Mouse (Mus musculus) neural tube, postnatal 0 days (tissue): ENCODE data around the gene Tbxa2r. TPM values are rescaled to one million over a fixed set of nuclear protein-coding genes. Genes with fewer than 3 reads are reported as not detected.

Source experiments
- polyA plus RNA-seq: library from polyadenylated mRNA; unstranded; fragments of >200 nt; fragmentation: Nextera tagmentation; extraction: Ambion mirVana; gene quantifications from 2 replicates; pipeline ENCODE4 v1.2.1, GENCODE M21; 2015

Tbxa2r gene
- 5.2 and 5.5 TPM in 2 replicates for polyA plus RNA-seq

DNA sequence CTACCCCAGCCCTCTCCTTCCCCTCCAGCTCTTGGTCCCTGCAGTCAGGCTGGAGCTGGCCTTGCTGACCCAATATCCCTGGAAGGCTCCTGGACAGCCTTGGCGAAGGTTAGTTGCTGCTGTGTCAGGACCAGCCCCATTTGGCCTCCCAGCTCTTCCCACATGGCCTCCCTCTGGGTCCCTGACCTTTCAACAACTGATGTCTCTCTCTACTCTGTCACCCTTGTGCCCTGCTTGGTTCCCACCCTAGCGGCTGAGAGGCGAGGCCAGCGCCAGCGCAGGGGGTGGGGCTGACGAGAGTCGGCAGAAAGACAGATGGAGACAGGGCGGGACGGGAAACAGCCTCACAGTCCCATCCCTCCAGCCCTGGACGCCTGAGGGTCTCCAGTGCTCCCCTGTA is at the start of gene Tbxa2r:
Gene Tbxa2r (plus strand): TSS at position 346 of the 400 bp plus-strand sequence.

DNA sequence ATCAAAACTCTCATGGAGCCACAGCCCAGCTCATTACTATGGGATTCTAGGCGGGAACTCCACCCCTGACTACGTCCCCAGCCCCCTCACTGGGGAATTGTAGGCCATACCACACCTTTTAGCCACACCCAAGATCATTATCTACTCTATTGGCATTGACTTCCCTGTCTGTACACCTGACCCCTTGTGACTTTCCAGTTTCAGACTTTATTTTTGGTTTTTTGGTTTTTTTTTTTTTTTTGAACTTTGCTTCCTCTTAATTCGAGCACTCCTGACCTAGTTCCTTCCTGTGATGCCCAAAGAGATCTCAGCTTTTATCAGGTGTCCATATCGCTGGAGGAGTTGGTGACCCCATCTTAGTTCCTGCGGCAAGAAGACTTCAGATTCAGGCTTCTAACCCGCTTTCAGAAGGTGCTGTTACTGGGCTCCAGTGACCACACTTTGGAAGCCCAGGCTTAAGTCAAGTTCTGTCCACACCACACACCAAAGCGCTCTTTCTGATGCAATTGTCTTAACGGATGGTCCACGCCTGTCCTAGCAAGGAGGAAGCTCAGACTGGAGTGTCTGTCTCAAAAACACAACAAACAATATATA is 36.9 kb upstream of the Tbxa2r start, which contains the start of gene Tjp3:
Gene Tjp3 (minus strand): TSS at position 71 of the 594 bp plus-strand sequence.

DNA sequence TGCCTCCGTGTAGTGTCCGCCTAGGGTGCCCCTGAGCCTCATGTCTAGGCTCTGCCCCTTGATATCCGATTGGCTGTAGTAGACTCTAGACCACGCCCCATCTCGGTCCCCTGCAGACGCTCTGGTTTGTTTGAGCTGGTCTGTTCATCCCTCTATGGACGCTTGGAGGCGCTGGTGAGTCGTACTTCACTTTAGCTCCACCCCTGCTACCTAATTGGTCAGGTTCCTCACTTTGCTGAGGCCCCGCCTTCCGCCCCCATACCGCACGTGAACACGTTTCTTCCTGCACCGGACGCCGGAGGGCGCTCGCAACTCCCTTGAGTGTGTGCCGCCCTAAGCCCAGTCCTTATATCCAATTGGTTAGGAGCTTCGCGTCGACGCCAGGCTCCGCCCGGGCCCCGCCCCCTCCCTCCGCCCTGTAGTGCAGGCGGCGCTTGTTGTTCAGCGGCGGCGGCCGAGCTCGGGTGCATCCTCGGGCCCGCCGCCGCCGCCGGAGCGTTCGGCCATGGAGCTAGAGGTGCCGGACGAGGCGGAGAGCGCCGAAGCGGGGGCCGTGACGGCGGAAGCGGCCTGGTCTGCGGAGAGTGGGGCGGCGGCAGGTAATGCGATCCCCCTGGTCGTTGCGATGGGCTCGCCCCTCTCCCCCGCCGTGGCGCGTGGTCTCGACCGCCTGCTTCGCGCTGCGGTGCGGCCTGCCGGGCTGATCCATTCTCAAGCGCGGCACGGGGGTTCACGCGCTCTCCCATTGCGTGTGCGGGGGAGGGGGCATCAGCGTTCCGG is 35.8 kb upstream of the Tbxa2r start, which contains the start of gene Pip5k1c:
Gene Pip5k1c (plus strand): TSS at position 410 of the 780 bp plus-strand sequence.

DNA sequence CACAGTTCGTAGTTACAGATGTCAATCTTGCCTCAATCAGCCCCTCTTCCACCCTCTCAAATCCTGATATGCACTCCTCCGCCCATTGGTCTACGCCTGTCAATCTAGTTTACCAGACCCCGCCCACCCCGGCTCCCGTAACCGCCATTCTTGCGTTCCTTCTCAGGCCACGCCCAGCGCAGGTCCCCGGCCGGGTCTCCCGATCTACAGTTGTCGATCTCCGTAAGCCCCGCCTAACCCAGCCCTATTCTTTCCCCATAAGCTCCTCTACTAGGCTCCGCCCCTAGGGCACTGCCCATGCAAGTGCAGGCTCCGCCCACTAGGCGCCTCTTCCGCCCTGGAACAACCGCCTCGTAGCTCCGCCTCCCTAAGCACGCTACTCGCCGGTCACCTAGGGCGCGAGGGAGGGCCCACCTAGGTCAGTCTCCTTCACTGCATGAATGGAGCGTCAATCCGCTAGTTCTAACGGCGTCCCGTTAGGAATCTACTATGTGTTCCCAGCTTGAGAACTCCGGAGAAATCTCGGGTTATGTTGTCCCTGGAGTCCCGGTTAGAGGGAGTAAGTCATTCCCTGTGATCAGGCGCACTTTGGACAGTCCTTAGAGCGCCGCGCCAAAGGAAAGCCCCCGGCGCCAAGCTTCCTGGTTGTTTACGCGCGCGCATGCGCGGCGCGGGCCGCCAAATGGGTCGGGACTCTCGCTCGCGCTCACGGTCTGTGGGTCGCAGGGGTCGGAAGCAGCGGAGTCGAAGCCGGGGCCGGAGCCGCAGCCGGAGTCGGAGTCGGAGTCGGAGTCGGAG is 7.8 kb upstream of the Tbxa2r start, which contains the start of gene Cactin:
Gene Cactin (plus strand): TSS at position 554 of the 798 bp plus-strand sequence.

GRCm38 (mm10) chr10:81342686-81343505 is 14.4 kb downstream of the Tbxa2r start, which contains the start of gene Gipc3:
TSS of gene Gipc3 (minus strand) at chr10:81343266.

GRCm38 (mm10) chr10:81350351-81351063 is 22.0 kb downstream of the Tbxa2r start, which contains the start of gene Hmg20b:
TSS of gene Hmg20b (minus strand) at chr10:81350480.

GRCm38 (mm10) chr10:81356991-81357844 is 28.7 kb downstream of the Tbxa2r start, which contains the start of gene Mfsd12:
TSS of gene Mfsd12 (plus strand) at chr10:81357491.

GRCm38 (mm10) chr10:81365672-81366476 is 37.3 kb downstream of the Tbxa2r start, which contains the start of gene 4930404N11Rik:
TSS of gene 4930404N11Rik (minus strand) at chr10:81365816.

GRCm38 (mm10) chr10:81377793-81378552 is 49.4 kb downstream of the Tbxa2r start, which contains the start of gene Fzr1:
TSS of gene Fzr1 (minus strand) at chr10:81378516.

DNA sequence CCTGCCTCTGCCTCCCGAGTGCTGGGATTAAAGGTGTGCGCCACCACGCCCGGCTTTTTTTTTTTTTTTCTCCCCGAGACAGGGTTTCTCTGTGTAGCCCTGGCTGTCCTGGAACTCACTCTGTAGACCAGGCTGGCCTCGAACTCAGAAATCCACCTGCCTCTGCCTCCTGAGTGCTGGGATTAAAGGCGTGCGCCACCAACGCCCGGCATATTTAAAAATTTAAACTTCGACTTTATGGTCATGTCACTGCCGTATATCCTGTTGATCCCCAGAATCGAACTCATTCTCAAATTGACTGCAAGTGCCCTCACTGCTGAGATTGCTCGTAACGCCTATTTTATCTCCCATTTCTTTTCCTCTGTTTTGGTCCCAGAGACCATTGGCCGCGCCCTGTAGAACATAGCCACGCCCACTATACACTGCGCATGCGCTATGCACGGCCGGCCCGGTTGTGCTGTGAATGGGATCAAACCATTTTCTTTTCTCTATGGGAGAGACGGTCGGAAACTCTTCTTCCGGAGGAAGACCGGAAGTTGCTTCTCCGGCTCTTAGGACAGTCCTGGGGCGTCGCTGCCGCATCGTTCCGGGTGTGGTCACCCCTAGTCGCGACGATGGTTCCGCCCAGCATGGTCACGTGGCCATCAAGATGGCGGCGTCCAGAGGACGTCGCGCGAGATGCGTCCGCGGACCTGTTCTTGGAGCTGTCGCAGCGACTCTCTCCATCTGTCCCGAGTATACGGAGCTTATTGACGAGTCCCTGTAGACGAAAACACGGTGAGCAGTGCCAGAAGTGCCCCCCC is 55.5 kb downstream of the Tbxa2r start, which contains the start of the genes Dohh and Gm48551:
Gene Dohh (plus strand): TSS at position 627 of the 803 bp plus-strand sequence.
Gene Gm48551 (plus strand): TSS at position 665 of the 803 bp plus-strand sequence.

Other genes starting within 250 kb of the Tbxa2r start
- 0.50 and 0.69 TPM in 2 replicates for gene Creb3l3, start 229.9 kb upstream of the Tbxa2r start, polyA plus RNA-seq
- gene Map2k2, start 222.8 kb upstream of the Tbxa2r start, polyA plus RNA-seq, result 208 and 228 TPM in 2 replicates
- gene Zbtb7a, start 193.5 kb upstream of the Tbxa2r start, polyA plus RNA-seq, result 19.7 and 21.3 TPM in 2 replicates
- gene Pias4, start 160.8 kb upstream of the Tbxa2r start, polyA plus RNA-seq, result 34.5 and 40.4 TPM in 2 replicates
- 404 and 449 TPM in 2 replicates for gene Eef2, start 152.1 kb upstream of the Tbxa2r start, polyA plus RNA-seq
- gene Dapk3, start 145.7 kb upstream of the Tbxa2r start, polyA plus RNA-seq, result 68.4 and 78.4 TPM in 2 replicates
- not detected in 2 replicates for gene 4930442H23Rik, start 144.9 kb upstream of the Tbxa2r start, polyA plus RNA-seq
- gene Nmrk2, start 126.7 kb upstream of the Tbxa2r start, polyA plus RNA-seq, result 0.11 and 0.13 TPM in 2 replicates
- 62.1 and 75.8 TPM in 2 replicates for gene Atcay, start 97.9 kb upstream of the Tbxa2r start, polyA plus RNA-seq
- 24.6 and 28.6 TPM in 2 replicates for gene Zfr2, start 95.6 kb upstream of the Tbxa2r start, polyA plus RNA-seq
- 69.6 and 88.6 TPM in 2 replicates for gene Matk, start 75.8 kb upstream of the Tbxa2r start, polyA plus RNA-seq
- 168 and 176 TPM in 2 replicates for gene Mrpl54, start 61.8 kb upstream of the Tbxa2r start, polyA plus RNA-seq
- 32.0 and 34.0 TPM in 2 replicates for gene Apba3, start 61.8 kb upstream of the Tbxa2r start, polyA plus RNA-seq
- gene Tjp3, start 37.1 kb upstream of the Tbxa2r start, polyA plus RNA-seq, result 1.5 and 2.4 TPM in 2 replicates
- gene Pip5k1c, start 35.8 kb upstream of the Tbxa2r start, polyA plus RNA-seq, result 101 and 122 TPM in 2 replicates
- 18.8 and 20.8 TPM in 2 replicates for gene Cactin, start 7.6 kb upstream of the Tbxa2r start, polyA plus RNA-seq
- 0.06 TPM in 1 of 2 replicates, not detected in the other for gene Gipc3, start 14.5 kb downstream of the Tbxa2r start, polyA plus RNA-seq
- gene Hmg20b, start 21.7 kb downstream of the Tbxa2r start, polyA plus RNA-seq, result 31.7 and 34.0 TPM in 2 replicates
- gene Mfsd12, start 28.8 kb downstream of the Tbxa2r start, polyA plus RNA-seq, result 19.8 and 21.9 TPM in 2 replicates
- 0.60 and 0.76 TPM in 2 replicates for gene 4930404N11Rik, start 37.1 kb downstream of the Tbxa2r start, polyA plus RNA-seq
- 137 and 142 TPM in 2 replicates for gene Fzr1, start 49.8 kb downstream of the Tbxa2r start, polyA plus RNA-seq
- gene Dohh, start 55.7 kb downstream of the Tbxa2r start, polyA plus RNA-seq, result 115 and 127 TPM in 2 replicates
- 6.0 and 6.2 TPM in 2 replicates for gene Gm48551, start 55.7 kb downstream of the Tbxa2r start, polyA plus RNA-seq
- 2.0 and 3.0 TPM in 2 replicates for gene Gm48552, start 60.3 kb downstream of the Tbxa2r start, polyA plus RNA-seq
- 1.8 and 2.3 TPM in 2 replicates for gene Smim24, start 64.3 kb downstream of the Tbxa2r start, polyA plus RNA-seq
- 51.8 and 53.5 TPM in 2 replicates for gene Nfic, start 126.9 kb downstream of the Tbxa2r start, polyA plus RNA-seq
- gene Celf5, start 154.0 kb downstream of the Tbxa2r start, polyA plus RNA-seq, result 40.7 and 46.8 TPM in 2 replicates
- 59.5 and 68.2 TPM in 2 replicates for gene Ncln, start 167.7 kb downstream of the Tbxa2r start, polyA plus RNA-seq
- 0.68 and 0.72 TPM in 2 replicates for gene S1pr4, start 171.4 kb downstream of the Tbxa2r start, polyA plus RNA-seq
- gene Gna15, start 195.5 kb downstream of the Tbxa2r start, polyA plus RNA-seq, result 1.8 and 1.9 TPM in 2 replicates
- gene Gna11, start 216.5 kb downstream of the Tbxa2r start, polyA plus RNA-seq, result 103 and 114 TPM in 2 replicates
- gene Aes, start 230.8 kb downstream of the Tbxa2r start, polyA plus RNA-seq, result 842 and 942 TPM in 2 replicates
- 51.9 and 57.1 TPM in 2 replicates for gene Tle2, start 245.8 kb downstream of the Tbxa2r start, polyA plus RNA-seq